Mouse (Mus musculus): ENCODE measurements around the gene Gm44579. TPM values are rescaled to one million over a fixed set of nuclear protein-coding genes. Genes with fewer than 3 reads are reported as not detected.

Gene Gm44579
- polyA plus RNA-seq, 1 experiment from 2014 or later = not detected

DNA sequence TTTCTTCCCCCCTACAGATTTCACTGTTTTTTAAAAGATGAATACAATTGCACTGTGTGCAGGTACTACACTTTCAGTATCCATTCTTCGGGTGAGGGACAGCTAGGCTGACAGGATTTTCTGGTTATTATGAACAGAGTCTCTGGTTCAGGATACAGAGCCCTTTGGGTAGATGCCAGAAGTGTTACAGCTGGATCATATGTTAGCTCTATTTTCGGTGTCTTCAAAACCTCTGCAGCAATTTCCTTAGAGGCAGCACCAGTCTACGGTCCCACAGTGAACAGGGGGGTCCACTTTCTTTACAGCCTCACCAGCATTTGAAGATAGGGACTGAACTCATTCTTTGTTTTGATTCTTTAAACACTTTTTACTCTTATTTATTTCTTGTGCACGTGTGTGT is 36.3 kb downstream of the Gm44579 start:
- Histone ChIP-seq H3K27me3 (peaks cover 4% of the 10 kb centered on the region), H3K4me3 (no peak overlapping the region), H3K27ac (no peak overlapping the region), H3K4me1 (peaks cover 5% of the 10 kb centered on the region), H3K4me2 (no peak overlapping the region), H3K9ac (no peak overlapping the region), H3K9me3 (replicated peaks) (no peaks in the 10 kb centered on the region), H3K36me3 (ENCODE audit: poor library complexity, severe bottlenecking) (no peaks in the 10 kb centered on the region)
- ATAC-seq = no peak
- WGBS = 79% methylated on average over 4 of the region's 4 CpGs

- Histone ChIP-seq H3K9ac (no peak overlapping the region), H3K27me3 (peaks cover 22% of the 10 kb centered on the region), H3K9me3 (replicated peaks) (no peaks in the 10 kb centered on the region), H3K4me1 (peaks cover 5% of the 10 kb centered on the region), H3K27ac (no peak overlapping the region), H3K4me2 (no peak overlapping the region), H3K36me3 (ENCODE audit: poor library complexity, severe bottlenecking) (no peaks in the 10 kb centered on the region), H3K4me3 (no peak overlapping the region)
- 74% methylated on average over 12 of the region's 12 CpGs for WGBS
- no peak for ATAC-seq
These were observed 38.8 kb downstream of the Gm44579 start for GRCm38 (mm10) chr15:98181856-98182570.

- peak overlapping the region; percentile 54 for H3K4me3 ChIP-seq
- ATAC-seq = peak; percentile 98
- no peaks in the 10 kb centered on the region for H3K36me3 ChIP-seq (ENCODE audit: poor library complexity, severe bottlenecking)
- WGBS = 1% methylated on average over 30 of the region's 30 CpGs
- H3K4me2 ChIP-seq = peak overlapping the region; percentile 76
- peaks cover 5% of the 10 kb centered on the region for H3K4me1 ChIP-seq
- H3K27ac ChIP-seq = peak overlapping the region; percentile 11; the same call in 1 of the 2 replicates
- peaks cover 25% of the 10 kb centered on the region for H3K27me3 ChIP-seq
- no peaks in the 10 kb centered on the region for H3K9me3 ChIP-seq (replicated peaks)
- H3K9ac ChIP-seq = peak overlapping the region; percentile 61
These were observed 39.6 kb downstream of the Gm44579 start for GRCm38 (mm10) chr15:98181132-98181711.

- H3K4me3 ChIP-seq = peak overlapping the region; percentile 54
- WGBS = 4% methylated on average over 26 of the region's 26 CpGs
- H3K4me2 ChIP-seq = peak overlapping the region; percentile 76
- peaks cover 25% of the 10 kb centered on the region for H3K27me3 ChIP-seq
- no peak for ATAC-seq
- peak overlapping the region; percentile 11; the same call in 1 of the 2 replicates for H3K27ac ChIP-seq
- H3K9me3 ChIP-seq (replicated peaks) = no peaks in the 10 kb centered on the region
- no peaks in the 10 kb centered on the region for H3K36me3 ChIP-seq (ENCODE audit: poor library complexity, severe bottlenecking)
- H3K4me1 ChIP-seq = peaks cover 5% of the 10 kb centered on the region
- peak overlapping the region; percentile 61 for H3K9ac ChIP-seq
These were observed 40.1 kb downstream of the Gm44579 start for GRCm38 (mm10) chr15:98180567-98181131.

- Histone ChIP-seq H3K27ac (no peak overlapping the region), H3K4me2 (no peak overlapping the region), H3K4me1 (peaks cover 9% of the 10 kb centered on the region), H3K9me3 (replicated peaks) (no peaks in the 10 kb centered on the region), H3K27me3 (peaks cover 37% of the 10 kb centered on the region), H3K9ac (no peak overlapping the region), H3K36me3 (ENCODE audit: poor library complexity, severe bottlenecking) (no peaks in the 10 kb centered on the region), H3K4me3 (no peak overlapping the region)
- ATAC-seq = no peak
- 80% methylated on average over 3 of the region's 3 CpGs for WGBS
These were observed 43.5 kb downstream of the Gm44579 start for GRCm38 (mm10) chr15:98177320-98177719.

DNA sequence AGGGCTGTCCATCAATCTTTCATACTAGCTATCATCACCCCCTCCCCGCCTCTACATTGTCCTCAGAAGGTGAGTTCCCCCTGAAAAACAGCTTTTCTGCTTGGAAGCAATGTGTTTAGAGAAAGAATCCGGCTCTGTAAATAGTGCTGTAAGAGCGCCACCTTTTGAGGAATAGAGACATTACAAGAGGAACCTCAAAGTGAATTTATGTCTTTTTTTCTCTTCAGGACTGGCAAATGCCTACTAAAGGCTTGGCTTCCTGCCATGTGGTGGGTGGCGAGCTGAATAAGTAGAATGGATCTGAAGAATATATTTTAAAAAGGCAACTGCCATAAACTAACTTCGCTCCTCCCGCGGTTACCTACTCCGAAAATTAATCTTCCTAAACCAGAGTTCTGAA is 47.0 kb downstream of the Gm44579 start:
- H3K36me3 ChIP-seq (ENCODE audit: poor library complexity, severe bottlenecking) = no peaks in the 10 kb centered on the region
- H3K27me3 ChIP-seq = peaks cover 56% of the 10 kb centered on the region
- no peak for ATAC-seq
- no peaks in the 10 kb centered on the region for H3K9me3 ChIP-seq (replicated peaks)
- no peak overlapping the region for H3K27ac ChIP-seq
- 0 out of 2 replicates have a peak overlapping the region, but pooled peaks have one; percentile 1 for H3K4me2 ChIP-seq
- no peak overlapping the region for H3K4me3 ChIP-seq
- no peak overlapping the region for H3K9ac ChIP-seq
- H3K4me1 ChIP-seq = peaks cover 20% of the 10 kb centered on the region
- WGBS = 21% methylated on average over 8 of the region's 8 CpGs

GRCm38 (mm10) chr15:98172113-98172512 is 48.7 kb downstream of the Gm44579 start:
- peaks cover 31% of the 10 kb centered on the region for H3K4me1 ChIP-seq
- no peak for ATAC-seq
- no peak overlapping the region for H3K4me3 ChIP-seq
- peaks cover 57% of the 10 kb centered on the region for H3K27me3 ChIP-seq
- no peaks in the 10 kb centered on the region for H3K9me3 ChIP-seq (replicated peaks)
- WGBS = 67% methylated on average over 5 of the region's 5 CpGs
- no peak overlapping the region for H3K27ac ChIP-seq
- no peak overlapping the region for H3K9ac ChIP-seq
- no peak overlapping the region for H3K4me2 ChIP-seq
- H3K36me3 ChIP-seq (ENCODE audit: poor library complexity, severe bottlenecking) = no peaks in the 10 kb centered on the region

- no peak overlapping the region for H3K9ac ChIP-seq
These were observed 49.9 kb downstream of the Gm44579 start for GRCm38 (mm10) chr15:98170917-98171316.

GRCm38 (mm10) chr15:98170365-98170764 is 50.4 kb downstream of the Gm44579 start:
- Histone ChIP-seq H3K9ac (peak overlapping the region; percentile 48), H3K4me1 (peaks cover 40% of the 10 kb centered on the region), H3K27ac (no peak overlapping the region), H3K4me2 (peak overlapping the region; percentile 86), H3K36me3 (ENCODE audit: poor library complexity, severe bottlenecking) (no peaks in the 10 kb centered on the region), H3K9me3 (replicated peaks) (no peaks in the 10 kb centered on the region), H3K27me3 (peaks cover 54% of the 10 kb centered on the region), H3K4me3 (peak overlapping the region; percentile 57)
- 35% methylated on average over 7 of the region's 7 CpGs for WGBS
- ATAC-seq = no peak

More at GRCm38 (mm10) chr15:98170917-98171316, 49.9 kb downstream of the Gm44579 start:
- H3K36me3 ChIP-seq (ENCODE audit: poor library complexity, severe bottlenecking) = no peaks in the 10 kb centered on the region
- H3K27me3 ChIP-seq = peaks cover 52% of the 10 kb centered on the region
- ATAC-seq = no peak
- H3K4me2 ChIP-seq = peak overlapping the region; percentile 86
- no peaks in the 10 kb centered on the region for H3K9me3 ChIP-seq (replicated peaks)
- 76% methylated on average over 9 of the region's 9 CpGs for WGBS
- peaks cover 40% of the 10 kb centered on the region for H3K4me1 ChIP-seq
- H3K4me3 ChIP-seq = no peak overlapping the region
- no peak overlapping the region for H3K27ac ChIP-seq

- peaks cover 37% of the 10 kb centered on the region for H3K4me1 ChIP-seq
- no peak for ATAC-seq
- H3K9me3 ChIP-seq (replicated peaks) = no peaks in the 10 kb centered on the region
- H3K9ac ChIP-seq = peak overlapping the region; percentile 70
- H3K27ac ChIP-seq = no peak overlapping the region
- peak overlapping the region; percentile 86 for H3K4me2 ChIP-seq
- H3K4me3 ChIP-seq = peak overlapping the region; percentile 57
- WGBS = 4% methylated on average over 19 of the region's 19 CpGs
- H3K36me3 ChIP-seq (ENCODE audit: poor library complexity, severe bottlenecking) = no peaks in the 10 kb centered on the region
- peaks cover 48% of the 10 kb centered on the region for H3K27me3 ChIP-seq
These were observed 52.2 kb downstream of the Gm44579 start for GRCm38 (mm10) chr15:98168622-98169004.

DNA sequence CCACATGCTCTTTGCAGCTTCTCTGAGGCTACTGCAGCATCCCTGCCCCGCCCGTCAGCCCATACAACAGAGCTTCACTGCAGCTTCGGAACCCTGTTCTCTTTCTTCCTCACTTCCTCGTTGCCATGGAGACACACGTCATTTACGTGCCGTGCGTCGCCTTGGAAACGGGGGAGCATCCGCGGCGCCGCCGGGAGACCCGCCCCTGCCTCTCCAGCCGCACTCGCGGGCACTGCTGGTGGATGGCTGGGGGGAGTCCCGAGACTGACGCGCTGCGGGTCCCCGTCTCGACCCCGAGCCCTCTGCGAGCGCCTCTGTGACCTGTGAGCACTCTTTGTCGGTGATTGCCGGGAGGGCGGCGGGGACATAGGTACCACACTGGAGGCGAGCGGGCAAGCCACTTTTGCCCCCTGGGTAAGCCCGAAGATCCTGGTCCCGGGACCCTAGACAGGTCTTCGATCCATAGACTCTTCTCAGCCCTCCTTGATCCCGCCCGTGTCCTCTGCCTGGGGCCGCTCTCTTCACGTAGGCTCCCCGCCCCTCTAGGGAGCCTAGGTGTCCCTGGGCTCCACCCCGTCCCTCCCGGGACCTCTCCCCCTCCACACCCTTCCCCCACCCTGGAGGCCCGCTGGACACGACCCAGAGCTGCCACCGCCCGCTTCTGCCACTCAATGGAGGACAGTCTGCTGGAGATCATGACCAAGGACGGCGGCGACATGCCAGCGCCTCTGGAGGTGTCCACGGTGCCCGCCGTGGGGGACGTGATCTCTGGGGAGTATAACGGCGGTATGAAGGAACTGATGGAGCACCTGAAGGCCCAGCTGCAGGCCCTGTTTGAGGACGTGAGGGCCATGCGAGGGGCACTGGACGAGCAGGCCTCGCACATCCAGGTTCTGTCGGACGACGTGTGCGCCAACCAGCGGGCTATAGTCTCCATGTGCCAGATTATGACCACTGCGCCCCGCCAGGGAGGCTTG is 52.8 kb downstream of the Gm44579 start:
- peak; percentile 97 for ATAC-seq
- H3K9me3 ChIP-seq (replicated peaks) = no peaks in the 10 kb centered on the region
- peak overlapping the region; percentile 86 for H3K4me2 ChIP-seq
- WGBS = under 1% methylated on average over 69 of the region's 69 CpGs
- H3K9ac ChIP-seq = peak overlapping the region; percentile 70
- no peaks in the 10 kb centered on the region for H3K36me3 ChIP-seq (ENCODE audit: poor library complexity, severe bottlenecking)
- H3K27ac ChIP-seq = peak overlapping the region; percentile 95
- peaks cover 37% of the 10 kb centered on the region for H3K4me1 ChIP-seq
- peaks cover 46% of the 10 kb centered on the region for H3K27me3 ChIP-seq
- peak overlapping the region; percentile 57 for H3K4me3 ChIP-seq

All from forebrain, embryonic 13.5 days (tissue).